Mouse (Mus musculus): Measurements from ENCODE around the gene Ccdc12.

Gene Ccdc12

GRCm38 (mm10) chr9:110656249-110657221 is at the start of gene Ccdc12:
Gene Ccdc12, plus strand, starts transcription at chr9:110656503.
- peak; percentile 96 for DNase-seq (ENCODE audit: low spot score)

- no peak for DNase-seq (ENCODE audit: low spot score)
Observed at GRCm38 (mm10) chr9:110611471-110611870, 44.8 kb upstream of the Ccdc12 start.

GRCm38 (mm10) chr9:110617081-110617480 is 39.2 kb upstream of the Ccdc12 start:
- no peak for DNase-seq (ENCODE audit: low spot score)

GRCm38 (mm10) chr9:110620180-110620579 is 36.1 kb upstream of the Ccdc12 start:
- DNase-seq (ENCODE audit: low spot score) = no peak

- no peak for DNase-seq (ENCODE audit: low spot score)
Observed at GRCm38 (mm10) chr9:110620685-110621084, 35.6 kb upstream of the Ccdc12 start.

- DNase-seq (ENCODE audit: low spot score) = no peak
Observed at GRCm38 (mm10) chr9:110622621-110623219, 33.6 kb upstream of the Ccdc12 start.

DNA sequence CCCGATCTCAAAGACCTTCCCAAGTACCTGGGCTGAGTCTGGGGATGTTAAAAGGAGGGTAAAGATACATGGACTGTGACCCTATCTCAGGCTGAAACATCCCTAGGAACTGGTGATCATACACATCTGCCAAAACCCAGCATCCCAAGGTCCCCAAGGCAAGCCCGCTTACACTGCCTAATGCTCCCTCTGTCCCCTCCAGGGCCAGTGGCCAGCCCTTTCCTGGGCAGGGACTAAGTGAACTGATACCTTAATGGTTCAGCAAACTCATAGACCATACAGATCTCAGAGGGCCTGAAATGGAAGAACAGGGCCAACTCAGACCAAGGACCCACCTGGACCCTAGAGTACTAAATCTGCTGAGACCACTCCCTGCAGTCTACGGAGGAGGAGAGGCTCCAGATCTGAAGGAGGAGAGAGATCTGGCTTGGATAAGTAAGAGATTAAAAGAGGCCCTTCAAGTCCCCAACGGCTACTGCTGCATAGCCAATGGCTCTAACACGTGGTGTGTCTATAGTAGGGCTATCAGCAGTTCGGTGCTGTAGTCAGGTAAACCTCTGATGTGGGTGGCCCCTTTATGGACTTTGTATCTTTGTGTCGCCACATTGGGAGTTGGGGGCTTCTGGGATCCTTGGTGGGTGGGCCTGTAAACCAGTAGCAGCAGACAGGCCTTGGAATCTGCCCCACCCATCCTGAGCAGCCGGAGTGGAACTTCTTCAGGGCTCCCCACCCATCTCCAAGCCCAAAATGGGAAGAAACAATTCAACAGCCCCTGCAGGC is 32.7 kb upstream of the Ccdc12 start:
- no peak for DNase-seq (ENCODE audit: low spot score)

- DNase-seq (ENCODE audit: low spot score) = peak; percentile 89
Observed at GRCm38 (mm10) chr9:110624361-110625166, 31.7 kb upstream of the Ccdc12 start, which contains the start of gene Nradd. Gene Nradd, minus strand, starts transcription at chr9:110624452.

DNA sequence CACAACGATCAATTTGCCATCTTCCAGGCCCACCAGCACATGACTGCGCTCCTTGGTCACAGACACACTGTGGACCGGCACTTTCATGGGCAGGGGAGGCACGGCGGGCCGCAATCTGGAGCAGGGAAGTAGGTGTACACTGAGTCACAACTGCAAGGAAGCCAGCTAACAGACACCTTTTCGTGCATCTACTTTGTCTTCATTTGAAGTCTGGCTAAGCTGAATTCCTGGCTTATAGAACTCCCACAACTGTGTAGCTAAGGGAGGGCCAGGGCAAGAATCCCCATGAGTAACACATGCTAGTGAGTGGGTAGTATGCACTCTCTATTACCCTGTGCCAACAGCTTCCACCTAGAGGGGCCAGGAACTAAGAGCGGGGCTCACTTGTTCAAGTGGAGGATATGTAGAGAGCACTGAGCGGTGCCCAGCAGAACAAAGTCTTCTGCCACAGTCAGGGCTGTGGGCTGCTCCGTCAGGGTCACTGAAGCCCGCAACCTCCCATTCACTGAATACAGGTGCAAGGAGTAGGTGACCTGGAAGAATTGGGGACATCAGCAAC is 30.9 kb upstream of the Ccdc12 start:
- no peak for DNase-seq (ENCODE audit: low spot score)

- no peak for DNase-seq (ENCODE audit: low spot score)
Observed at GRCm38 (mm10) chr9:110630171-110630570, 26.1 kb upstream of the Ccdc12 start.

DNA sequence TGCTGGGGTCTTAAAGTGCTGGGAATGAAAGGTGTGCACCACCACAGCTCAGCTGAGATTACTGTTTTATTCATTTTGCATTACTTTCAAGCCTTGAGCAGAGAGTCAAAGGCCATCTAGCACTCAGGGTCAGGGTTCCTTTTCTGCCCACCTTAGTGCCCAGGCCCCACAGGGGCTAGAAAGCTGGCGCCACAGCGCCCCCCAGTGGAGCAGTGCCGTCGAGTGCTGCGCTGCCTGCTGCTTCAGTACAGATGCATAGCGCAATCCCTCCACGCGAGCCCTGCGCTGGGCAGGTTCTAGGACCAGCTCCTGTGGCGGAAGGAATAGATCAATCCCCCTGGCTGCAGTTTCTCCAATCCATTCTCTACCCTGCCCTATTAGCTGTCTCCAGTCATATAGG is 25.1 kb upstream of the Ccdc12 start:
- DNase-seq (ENCODE audit: low spot score) = peak; percentile 32

GRCm38 (mm10) chr9:110631651-110632275 is 24.5 kb upstream of the Ccdc12 start:
- DNase-seq (ENCODE audit: low spot score) = no peak

GRCm38 (mm10) chr9:110632671-110633070 is 23.6 kb upstream of the Ccdc12 start:
- no peak for DNase-seq (ENCODE audit: low spot score)

DNA sequence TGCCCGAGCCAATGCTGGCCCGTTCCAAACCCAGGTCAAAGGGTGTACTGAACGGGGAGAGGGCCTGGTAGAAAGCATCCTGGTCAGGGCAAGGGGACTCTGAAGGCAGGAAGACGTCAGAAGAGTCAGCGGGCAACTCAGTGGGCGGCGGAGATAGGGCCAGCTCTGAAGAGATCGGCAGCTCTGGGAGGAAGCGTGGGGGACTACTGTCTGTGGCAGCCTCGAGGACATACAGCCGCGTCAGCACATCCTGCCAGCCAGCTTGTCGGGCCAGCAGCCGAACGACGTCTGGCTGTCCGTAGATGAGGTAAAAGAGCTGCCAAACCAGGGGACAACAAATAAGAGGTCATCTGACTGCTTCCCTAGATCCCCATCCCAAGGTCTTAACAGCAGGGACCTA is 22.4 kb upstream of the Ccdc12 start:
- no peak for DNase-seq (ENCODE audit: low spot score)

- DNase-seq (ENCODE audit: low spot score) = peak; percentile 77
Observed at GRCm38 (mm10) chr9:110635225-110635624, 21.1 kb upstream of the Ccdc12 start.

- peak; percentile 21 for DNase-seq (ENCODE audit: low spot score)
Observed at GRCm38 (mm10) chr9:110638611-110639021, 17.7 kb upstream of the Ccdc12 start.

GRCm38 (mm10) chr9:110641006-110641405 is 15.3 kb upstream of the Ccdc12 start:
- DNase-seq (ENCODE audit: low spot score) = no peak

DNA sequence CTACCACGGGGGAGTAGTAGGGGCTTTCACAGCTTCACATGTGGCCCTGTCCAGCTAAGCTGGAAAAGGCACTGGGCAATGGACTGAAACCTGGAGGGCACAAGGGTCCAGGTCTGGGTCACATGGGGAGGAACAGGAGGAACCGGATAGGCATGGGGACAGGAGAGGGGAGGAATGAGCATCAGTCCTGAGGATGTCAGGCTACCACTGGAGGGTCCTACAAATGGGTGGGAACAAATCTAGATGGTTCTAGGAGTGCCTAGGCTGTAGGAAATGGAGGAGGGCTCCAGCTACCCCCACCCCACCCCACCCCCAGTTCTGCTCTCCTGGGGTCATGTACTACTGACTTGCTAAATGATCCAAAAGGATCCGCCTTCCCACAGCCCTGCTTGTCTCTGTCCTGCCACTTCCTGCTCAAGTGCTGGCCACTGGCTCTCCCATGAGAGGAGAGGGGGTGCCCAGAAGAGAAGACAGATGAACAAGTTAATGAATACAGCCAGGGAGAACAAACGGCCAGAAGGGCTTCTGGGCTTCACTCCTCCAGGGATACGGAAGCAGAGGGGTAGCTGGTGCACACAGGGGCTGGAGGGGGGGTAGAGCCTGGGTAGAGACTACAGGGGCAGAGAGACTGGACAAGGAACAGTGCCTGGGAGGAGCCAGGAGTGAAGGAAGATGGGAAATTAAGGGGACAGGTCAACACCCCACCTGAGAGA is 13.3 kb upstream of the Ccdc12 start:
- DNase-seq (ENCODE audit: low spot score) = no peak

GRCm38 (mm10) chr9:110643787-110644186 is 12.5 kb upstream of the Ccdc12 start:
- no peak for DNase-seq (ENCODE audit: low spot score)

DNA sequence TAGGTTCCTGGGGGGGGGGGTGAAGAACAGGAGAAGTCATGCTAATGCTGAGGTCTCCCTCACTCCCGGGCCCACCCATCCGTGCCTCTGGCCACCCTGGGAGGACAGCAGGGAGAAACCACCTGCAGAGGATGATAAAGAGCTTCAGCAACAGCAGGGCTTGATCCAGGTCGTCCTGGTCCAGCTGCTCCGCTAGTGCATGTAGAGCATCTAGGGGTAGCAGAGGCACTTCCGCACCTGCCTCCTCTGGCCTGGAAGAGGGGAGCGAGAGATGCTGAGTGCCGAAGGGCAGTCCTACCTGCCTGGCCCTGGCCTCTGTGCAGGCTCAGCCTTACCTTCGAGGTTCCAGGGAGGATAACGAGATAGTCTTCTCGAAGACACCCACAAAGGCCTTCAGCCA is 12.0 kb upstream of the Ccdc12 start:
- DNase-seq (ENCODE audit: low spot score) = no peak

Measured in MN1 (cell line).